Mouse (Mus musculus) heart, postnatal 0 days (tissue): Measurements from ENCODE around the gene BC048562. TPM values are rescaled to one million over a fixed set of nuclear protein-coding genes. Genes with fewer than 3 reads are reported as not detected.

Experiments
- ATAC-seq: fragments of 200-750 bp; cut with Nextera tagmentation; 2 replicates; pipeline ENCODE4 v1.8.0; 2017; ENCODE audit warnings: low read depth, moderate number of reproducible peaks, moderate library complexity; ENCODE audit not compliant: insufficient read depth
- DNase-seq: peaks from one replicate; pipeline ENCODE4 v3.0.0-alpha.2; 2016; ENCODE audit warnings: low spot score
- H3K27ac ChIP-seq: fragments of 300-500 bp; sonication (generic); 2 replicates; pipeline ENCODE4 v1.5.1; 2014; ENCODE audit warnings: low read depth, mild to moderate bottlenecking
- H3K27me3 ChIP-seq: fragments of 300-500 bp; sonication (generic); 2 replicates; pipeline ENCODE4 v1.6.1; 2014; ENCODE audit warnings: low read length, mixed read lengths; ENCODE audit not compliant: control insufficient read depth, insufficient read depth
- H3K36me3 ChIP-seq: fragments of 300-500 bp; sonication (generic); replicated peaks from 2 replicates; pipeline ENCODE4 v1.6.1; 2014; ENCODE audit warnings: low read length, mixed read lengths; ENCODE audit not compliant: control insufficient read depth, insufficient read depth
- H3K4me1 ChIP-seq: fragments of 300-500 bp; sonication (generic); 2 replicates; pipeline ENCODE4 v1.6.1; 2014; ENCODE audit warnings: antibody characterized with exemption; ENCODE audit not compliant: control insufficient read depth, insufficient read depth
- H3K4me2 ChIP-seq: fragments of 300-500 bp; sonication (generic); 2 replicates; pipeline ENCODE4 v1.6.1; 2014; ENCODE audit warnings: low read depth, mild to moderate bottlenecking, low read length, moderate library complexity
- H3K4me3 ChIP-seq: fragments of 300-500 bp; sonication (generic); 2 replicates; pipeline ENCODE4 v1.5.1; 2014; ENCODE audit warnings: low read depth, low read length
- H3K9ac ChIP-seq: fragments of 300-500 bp; sonication (generic); replicated peaks from 2 replicates; pipeline ENCODE4 v1.6.1; 2014; ENCODE audit warnings: low read depth, low read length, mixed read lengths
- H3K9me3 ChIP-seq: fragments of 300-500 bp; sonication (generic); replicated peaks from 2 replicates; pipeline ENCODE4 v1.6.1; 2016; ENCODE audit warnings: low read length; ENCODE audit not compliant: control insufficient read depth
- CTCF ChIP-seq: IDR thresholded peaks from 2 replicates; pipeline ENCODE4 v1.5.1; 2016; ENCODE audit warnings: antibody characterized with exemption, control low read depth, low read depth
- EP300 ChIP-seq: IDR thresholded peaks from 2 replicates; pipeline ENCODE4 v1.6.1; 2016; ENCODE audit warnings: antibody characterized with exemption, low read depth
- WGBS: fragments of 180-500 bp; shearing (Covaris S2); extraction: QIAGEN DNeasy Blood & Tissue Kit; methylation state at CpG from one replicate; pipeline ENCODE4 v1.1.7; 2014; 5-methylcytosine and 5-hydroxymethylcytosine counted together
- polyA plus RNA-seq: library from polyadenylated mRNA; unstranded; fragments of >200 nt; fragmentation: Nextera tagmentation; extraction: Ambion mirVana; gene quantifications from 2 replicates; pipeline ENCODE4 v1.2.1, GENCODE M21; 2015
- total RNA-seq: library from RNA; depleted of rRNA; stranded (reverse); fragments of >200 nt; gene quantifications from 2 replicates; pipeline ENCODE4 v1.2.3, GENCODE M21; 2014; ENCODE audit warnings: low replicate concordance

BC048562 gene
- total and polyA plus RNA-seq, 2 experiments from 2014 or later, result not detected

GRCm38 (mm10) chr9:108395427-108395826 is 40.9 kb upstream of the BC048562 start:
- DNase-seq, result no peak
- H3K4me1 ChIP-seq, result no peaks in the 10 kb centered on the region
- TF ChIP-seq EP300 (no peak), CTCF (no peak)
- ATAC-seq, result no peak
- H3K9ac ChIP-seq, result no peak overlapping the region
- no peak overlapping the region for H3K4me3 ChIP-seq
- no peaks in the 10 kb centered on the region for H3K27me3 ChIP-seq
- H3K27ac ChIP-seq, result no peak overlapping the region
- WGBS, result 83% methylated on average over 1 of the region's 1 CpGs
- no peaks in the 10 kb centered on the region for H3K9me3 ChIP-seq
- peaks cover 33% of the 10 kb centered on the region for H3K36me3 ChIP-seq
- no peak overlapping the region for H3K4me2 ChIP-seq

GRCm38 (mm10) chr9:108398324-108398723 is 38.0 kb upstream of the BC048562 start:
- Histone ChIP-seq H3K9me3 (no peaks in the 10 kb centered on the region), H3K4me3 (no peak overlapping the region), H3K36me3 (0 out of 2 replicates have a peak, but pooled peaks cover 5% of the 10 kb centered on the region), H3K9ac (no peak overlapping the region), H3K4me2 (no peak overlapping the region), H3K4me1 (peaks cover 5% of the 10 kb centered on the region; the same call in 1 of the 2 replicates), H3K27ac (no peak overlapping the region), H3K27me3 (no peaks in the 10 kb centered on the region)
- DNase-seq, result no peak
- ATAC-seq, result no peak
- TF ChIP-seq EP300 (no peak), CTCF (no peak)
- WGBS, result 84% methylated on average over 3 of the region's 3 CpGs

GRCm38 (mm10) chr9:108401186-108401960 is 34.9 kb upstream of the BC048562 start:
- Histone ChIP-seq H3K9ac (no peak overlapping the region), H3K4me2 (no peak overlapping the region), H3K27ac (no peak overlapping the region), H3K9me3 (no peaks in the 10 kb centered on the region), H3K36me3 (no peaks in the 10 kb centered on the region), H3K27me3 (no peaks in the 10 kb centered on the region), H3K4me3 (no peak overlapping the region), H3K4me1 (peaks cover 5% of the 10 kb centered on the region; the same call in 1 of the 2 replicates)
- TF ChIP-seq CTCF (no peak), EP300 (no peak)
- DNase-seq, result no peak
- 35% methylated on average over 7 of the region's 7 CpGs for WGBS
- no peak for ATAC-seq

- Histone ChIP-seq H3K4me1 (peaks cover 5% of the 10 kb centered on the region; the same call in 1 of the 2 replicates), H3K9ac (no peak overlapping the region), H3K27me3 (no peaks in the 10 kb centered on the region), H3K9me3 (no peaks in the 10 kb centered on the region), H3K36me3 (no peaks in the 10 kb centered on the region), H3K4me2 (no peak overlapping the region), H3K4me3 (no peak overlapping the region), H3K27ac (no peak overlapping the region)
- DNase-seq (no peak), ATAC-seq (no peak)
- TF ChIP-seq CTCF (no peak), EP300 (no peak)
- 76% methylated on average over 4 of the region's 4 CpGs for WGBS
These were observed 33.2 kb upstream of the BC048562 start for GRCm38 (mm10) chr9:108403081-108403480.

- Histone ChIP-seq H3K36me3 (no peaks in the 10 kb centered on the region), H3K4me1 (peaks cover 5% of the 10 kb centered on the region; the same call in 1 of the 2 replicates), H3K4me3 (no peak overlapping the region), H3K4me2 (no peak overlapping the region), H3K9ac (no peak overlapping the region), H3K9me3 (no peaks in the 10 kb centered on the region), H3K27ac (no peak overlapping the region), H3K27me3 (no peaks in the 10 kb centered on the region)
- WGBS, result 71% methylated on average over 8 of the region's 8 CpGs
- DNase-seq (no peak), ATAC-seq (no peak)
- TF ChIP-seq EP300 (no peak), CTCF (no peak)
These were observed 31.8 kb upstream of the BC048562 start for GRCm38 (mm10) chr9:108404451-108404850.
